Mouse (Mus musculus): ENCODE measurements around the gene Jmjd1c.
A peak's percentile ranks its signal among the peaks of the same experiment; 100 is the strongest.
"Not testable (repeated sequence)": the region's sequence is repeated elsewhere in the genome, so short reads cannot be mapped to it uniquely, and the experiment has no call there.

The Jmjd1c gene

GRCm38 (mm10) chr10:67100831-67101251 is 4.9 kb downstream of the Jmjd1c start:
- no peak for DNase-seq (ENCODE audit: low spot score)

DNA sequence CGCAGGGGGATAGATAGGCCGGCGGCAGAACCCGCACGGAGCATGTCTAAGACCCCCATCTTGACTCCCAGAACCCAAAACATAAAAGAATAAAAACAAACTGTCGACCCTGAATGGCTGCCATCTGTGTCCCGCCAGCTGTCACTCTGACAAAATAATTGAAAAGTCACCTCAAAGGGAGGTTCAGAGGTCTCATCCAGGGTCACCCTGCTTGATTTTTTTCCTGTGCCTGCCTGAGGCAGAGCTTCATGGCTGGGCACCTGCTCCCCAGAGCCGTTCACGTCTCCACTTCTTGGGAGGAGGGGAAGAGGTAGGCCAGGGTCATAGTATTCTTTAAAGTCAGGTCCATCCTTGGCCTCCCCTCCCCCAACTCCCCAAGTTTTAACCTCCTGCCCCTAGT is 8.6 kb downstream of the Jmjd1c start:
- DNase-seq (ENCODE audit: low spot score) = no peak

DNA sequence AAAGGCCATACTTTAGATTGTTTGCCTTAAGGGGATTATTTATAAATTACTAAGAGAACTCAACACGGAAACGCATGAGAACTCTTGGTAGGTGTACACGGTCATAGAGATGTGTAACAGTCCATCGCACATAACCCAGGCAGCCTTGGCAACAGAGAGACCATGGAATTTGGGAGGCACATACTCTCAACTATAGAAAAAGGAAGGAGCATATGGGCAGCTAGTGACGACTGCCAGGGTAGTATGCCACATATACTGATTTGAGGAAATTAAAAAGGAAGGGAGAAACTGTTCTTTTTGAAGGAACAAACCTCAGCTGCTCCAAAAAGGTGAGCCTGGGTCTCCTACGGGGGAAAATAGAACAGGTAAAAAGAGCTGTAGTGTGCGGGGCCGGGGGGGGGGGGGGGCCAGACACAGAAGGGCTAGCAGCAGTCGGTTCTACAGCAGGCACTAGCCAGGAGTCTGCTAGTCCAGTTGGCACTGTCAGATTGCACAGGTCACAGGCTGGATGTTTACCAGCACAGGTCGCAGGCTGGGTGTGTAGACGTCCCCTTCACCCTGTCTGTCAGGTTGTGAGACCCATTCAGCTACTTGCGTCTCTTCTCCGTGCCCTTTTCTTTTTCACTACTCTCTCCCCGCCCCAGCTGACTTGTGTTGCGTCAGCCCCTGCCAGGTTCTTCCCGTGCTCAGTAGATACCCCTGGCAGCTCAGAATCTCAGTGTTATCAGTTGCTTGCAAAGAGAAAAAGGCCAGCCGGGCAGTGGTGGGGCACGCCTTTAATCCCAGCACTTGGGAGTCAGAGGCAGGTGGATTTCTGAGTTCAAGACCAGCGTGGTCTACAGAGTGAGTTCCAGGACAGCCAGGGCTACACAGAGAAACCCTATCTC is 9.6 kb downstream of the Jmjd1c start:
- DNase-seq (ENCODE audit: low spot score) = no peak

DNA sequence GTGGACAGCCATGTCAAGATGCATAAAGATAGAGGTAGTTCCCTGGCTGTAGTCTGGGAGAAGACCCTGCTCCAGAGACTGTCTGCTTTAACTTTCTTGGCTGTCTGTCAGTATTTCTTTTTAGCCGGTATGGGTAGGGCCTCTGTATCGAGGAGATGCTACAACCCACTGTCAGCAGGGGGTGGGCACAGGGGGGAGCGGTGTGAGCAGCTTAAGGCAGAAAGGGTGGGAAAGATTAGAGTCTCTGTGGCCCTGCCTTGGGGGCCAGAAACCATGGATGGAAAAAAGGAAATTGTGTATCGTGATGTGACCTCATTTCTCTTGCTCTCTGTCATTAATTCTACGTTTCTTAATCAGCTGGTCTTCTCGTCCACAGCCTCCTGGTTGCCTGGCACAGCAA is 10.5 kb downstream of the Jmjd1c start:
- DNase-seq (ENCODE audit: low spot score) = no peak

DNA sequence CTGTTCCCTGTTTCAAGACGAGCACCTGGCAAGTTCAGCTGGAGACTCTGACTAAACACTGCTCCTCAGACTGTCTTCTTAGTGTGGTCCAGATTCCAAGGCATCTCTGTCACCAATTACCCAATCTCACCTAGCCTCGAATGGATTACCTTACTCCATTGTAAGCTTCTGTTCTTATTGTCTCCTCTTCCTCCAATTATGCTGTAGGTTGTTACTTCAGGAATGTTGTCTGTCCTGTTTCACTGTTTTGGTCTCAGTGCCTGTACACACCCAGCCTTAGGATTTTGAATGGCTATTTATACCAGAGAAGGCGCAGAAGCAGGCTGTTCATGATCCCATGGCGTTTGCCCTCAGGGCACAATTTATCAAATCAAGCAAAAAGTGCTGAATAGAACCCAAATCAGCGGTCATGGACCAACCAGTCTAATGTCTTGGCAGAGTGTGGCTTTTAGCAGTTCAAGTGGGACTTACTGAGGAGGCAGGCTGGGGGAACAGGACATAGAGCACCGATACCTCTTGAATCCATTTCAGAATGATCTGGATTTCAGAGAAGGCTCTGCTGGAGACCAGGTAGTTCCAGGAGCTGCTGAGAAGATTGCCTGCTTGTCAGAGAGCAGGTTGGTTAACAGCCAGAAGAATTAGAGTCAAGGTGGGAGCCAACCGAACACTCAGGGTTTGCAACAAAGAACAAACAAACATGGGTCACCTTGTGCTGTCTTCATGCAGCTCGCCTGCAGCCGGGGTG is 11.3 kb downstream of the Jmjd1c start:
- DNase-seq (ENCODE audit: low spot score) = no peak

GRCm38 (mm10) chr10:67108096-67108495 is 12.2 kb downstream of the Jmjd1c start:
- no peak for DNase-seq (ENCODE audit: low spot score)

GRCm38 (mm10) chr10:67109635-67110034 is 13.7 kb downstream of the Jmjd1c start:
- DNase-seq (ENCODE audit: low spot score) = no peak

GRCm38 (mm10) chr10:67111044-67111798 is 15.3 kb downstream of the Jmjd1c start:
- no peak for DNase-seq (ENCODE audit: low spot score)

DNA sequence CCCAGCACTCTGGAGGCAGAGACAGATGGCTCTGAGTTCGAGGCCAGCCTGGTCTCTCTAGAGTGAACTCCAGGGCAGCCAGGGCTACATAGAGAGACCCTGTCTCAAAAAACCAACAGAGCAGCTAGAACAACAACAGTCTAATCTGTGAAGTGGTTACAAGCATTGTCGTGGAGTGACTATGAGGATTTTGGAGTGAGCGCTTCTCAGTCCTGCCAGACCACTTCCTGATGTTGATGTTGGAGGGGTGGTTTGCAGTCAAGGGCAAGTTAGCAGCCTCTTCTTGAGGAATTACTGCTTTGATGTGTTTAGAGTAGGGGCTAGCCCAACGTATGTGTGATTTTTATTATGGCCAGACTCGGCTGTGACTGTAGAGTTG is 15.9 kb downstream of the Jmjd1c start:
- DNase-seq (ENCODE audit: low spot score) = no peak

DNA sequence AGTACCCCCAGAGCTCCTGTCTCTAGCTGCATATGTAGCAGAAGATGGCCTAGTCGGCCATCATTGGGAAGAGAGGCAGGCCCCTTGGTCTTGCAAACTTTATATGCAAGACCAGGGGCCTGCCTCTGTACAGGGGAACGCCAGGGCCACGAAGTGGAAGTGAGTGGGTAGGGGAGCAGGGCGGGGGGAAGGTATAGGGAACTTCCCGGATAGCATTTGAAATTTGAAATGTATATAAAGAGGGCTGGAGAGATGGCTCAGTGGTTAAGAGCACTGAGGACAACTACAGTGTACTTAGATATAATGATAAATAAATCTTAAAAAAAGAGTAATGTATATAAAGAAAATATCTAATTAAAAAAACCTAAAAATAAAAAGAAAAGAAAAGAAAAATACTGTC is 17.0 kb downstream of the Jmjd1c start:
- not testable (repeated sequence) for DNase-seq (ENCODE audit: low spot score)

- no peak for DNase-seq (ENCODE audit: low spot score)
Observed at GRCm38 (mm10) chr10:67113833-67114232, 17.9 kb downstream of the Jmjd1c start.

- DNase-seq (ENCODE audit: low spot score) = no peak
Observed at GRCm38 (mm10) chr10:67115115-67115514, 19.2 kb downstream of the Jmjd1c start.

GRCm38 (mm10) chr10:67115666-67116091 is 19.8 kb downstream of the Jmjd1c start:
- DNase-seq (ENCODE audit: low spot score) = no peak

- peak; percentile 52 for DNase-seq (ENCODE audit: low spot score)
Observed at GRCm38 (mm10) chr10:67116251-67116650, 20.3 kb downstream of the Jmjd1c start.

- no peak for DNase-seq (ENCODE audit: low spot score)
Observed at GRCm38 (mm10) chr10:67119291-67119690, 23.4 kb downstream of the Jmjd1c start.

- no peak for DNase-seq (ENCODE audit: low spot score)
Observed at GRCm38 (mm10) chr10:67120180-67120579, 24.3 kb downstream of the Jmjd1c start.

DNA sequence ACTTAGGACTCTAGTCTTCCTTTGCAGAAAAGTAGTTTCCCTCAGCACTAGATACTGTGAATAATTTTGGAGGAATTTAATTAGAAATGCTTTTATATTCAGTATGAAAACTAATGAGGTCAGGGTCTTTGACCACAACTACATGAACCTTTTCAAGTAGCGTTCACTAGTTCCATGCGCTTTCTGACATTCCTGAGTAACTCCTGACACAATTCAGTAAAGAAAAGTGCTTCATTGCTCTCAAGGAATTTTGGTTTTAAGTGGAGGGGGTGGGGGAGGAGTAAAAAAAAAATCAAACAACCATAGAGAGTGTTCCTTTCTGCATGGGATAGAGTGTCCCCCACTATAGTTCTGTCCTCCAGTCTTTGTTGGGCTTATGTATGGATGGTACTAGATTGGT is 24.7 kb downstream of the Jmjd1c start:
- no peak for DNase-seq (ENCODE audit: low spot score)

DNA sequence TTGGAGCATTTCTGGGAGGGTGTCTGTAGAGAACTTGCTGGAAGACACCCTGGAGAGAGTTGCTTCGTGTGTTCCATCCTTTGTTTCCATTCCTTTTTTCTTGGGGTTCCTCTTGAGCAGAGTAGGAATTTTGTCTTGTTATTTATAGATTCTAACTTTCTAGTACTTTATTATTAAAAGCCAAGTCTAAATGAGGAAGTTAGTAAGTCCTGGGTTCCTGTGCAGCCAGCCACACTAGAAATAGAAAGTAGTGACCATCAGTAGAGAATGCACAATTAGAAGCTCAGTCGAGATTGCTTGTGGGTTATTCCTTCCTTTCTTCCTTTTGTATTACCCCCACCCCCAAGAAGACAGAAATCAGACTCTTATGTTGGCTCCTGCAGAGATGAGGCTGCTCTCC is 27.8 kb downstream of the Jmjd1c start:
- DNase-seq (ENCODE audit: low spot score) = no peak

GRCm38 (mm10) chr10:67124156-67124555 is 28.2 kb downstream of the Jmjd1c start:
- DNase-seq (ENCODE audit: low spot score) = no peak

DNA sequence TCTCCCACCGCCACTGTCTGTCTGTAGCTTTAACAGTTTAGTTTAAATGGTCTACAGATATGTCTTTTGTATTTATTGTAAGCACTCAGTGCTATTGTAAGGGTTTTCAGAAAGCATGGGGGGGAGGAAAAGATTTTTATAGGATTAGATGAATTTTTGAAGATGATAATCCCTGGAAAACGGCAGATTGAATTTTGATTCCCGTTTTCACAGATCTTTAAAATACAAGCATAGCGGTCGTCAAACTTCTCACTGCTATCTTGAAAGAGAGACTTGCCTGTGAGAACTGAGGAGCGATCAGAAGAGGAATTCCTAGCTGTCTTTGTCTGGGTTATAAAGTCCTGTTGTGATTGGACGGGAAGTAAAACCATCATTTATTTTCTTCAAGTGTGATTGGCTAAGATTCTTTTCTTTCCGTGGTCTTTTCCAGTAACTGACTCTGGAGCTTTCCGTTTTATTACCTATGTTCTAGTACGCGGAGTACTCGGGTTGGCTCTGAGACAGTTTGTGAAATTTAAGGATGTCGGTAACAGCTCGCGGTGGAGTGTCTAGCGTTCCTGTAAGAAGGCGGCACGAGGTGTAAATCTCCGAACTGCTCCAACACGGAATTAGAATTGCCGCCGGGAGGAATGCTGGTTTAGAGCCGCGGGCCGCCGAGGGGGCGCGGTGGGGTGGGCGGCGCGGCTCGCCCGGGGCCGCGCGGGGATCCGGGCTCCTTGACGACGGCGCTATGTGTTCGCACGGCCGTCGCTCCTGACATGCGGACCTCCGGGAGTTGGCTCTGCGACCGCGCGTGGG is 30.3 kb downstream of the Jmjd1c start:
- peak; percentile 39 for DNase-seq (ENCODE audit: low spot score)

- peak; percentile 55 for DNase-seq (ENCODE audit: low spot score)
Observed at GRCm38 (mm10) chr10:67126859-67127758, 31.2 kb downstream of the Jmjd1c start.

Measured in ovary, postnatal 36 days (tissue).